Mouse (Mus musculus) T-helper 2 cell (primary cell): ENCODE results near the gene Kdm5a.

Source experiments
- in situ Hi-C: fragments of 300-600 bp; cut with MboI, MseI; formaldehyde crosslinking; loops from one replicate; pipeline ENCODE4 v1.15.1; 2025; ENCODE audit warnings: high pct_unique_total_duplicates

Gene Kdm5a

DNA sequence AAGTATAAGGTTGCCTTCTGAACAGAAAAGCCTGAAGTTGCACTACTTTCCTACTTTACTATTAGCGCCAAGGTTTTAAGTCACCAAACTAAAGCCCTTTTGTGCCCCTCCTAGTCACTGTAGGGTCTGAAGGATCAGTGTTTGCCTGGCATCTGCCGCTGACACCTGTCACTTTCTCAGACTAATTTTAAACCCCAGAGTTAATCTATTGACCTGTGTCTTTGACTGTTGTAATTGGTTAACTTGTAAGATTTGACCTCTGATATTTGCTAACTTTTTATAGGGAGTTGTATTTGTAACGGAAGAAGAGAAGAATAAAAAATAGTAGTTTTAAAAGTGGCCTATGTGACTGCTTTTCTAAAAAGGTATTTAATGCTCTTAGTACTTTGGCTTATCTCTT lies 74.2 kb downstream of the Kdm5a start:
- in situ Hi-C loops: loop anchor here (10.0 kb wide), 1 partner anchor 443 kb away; no protein-coding TSS in a partner anchor

DNA sequence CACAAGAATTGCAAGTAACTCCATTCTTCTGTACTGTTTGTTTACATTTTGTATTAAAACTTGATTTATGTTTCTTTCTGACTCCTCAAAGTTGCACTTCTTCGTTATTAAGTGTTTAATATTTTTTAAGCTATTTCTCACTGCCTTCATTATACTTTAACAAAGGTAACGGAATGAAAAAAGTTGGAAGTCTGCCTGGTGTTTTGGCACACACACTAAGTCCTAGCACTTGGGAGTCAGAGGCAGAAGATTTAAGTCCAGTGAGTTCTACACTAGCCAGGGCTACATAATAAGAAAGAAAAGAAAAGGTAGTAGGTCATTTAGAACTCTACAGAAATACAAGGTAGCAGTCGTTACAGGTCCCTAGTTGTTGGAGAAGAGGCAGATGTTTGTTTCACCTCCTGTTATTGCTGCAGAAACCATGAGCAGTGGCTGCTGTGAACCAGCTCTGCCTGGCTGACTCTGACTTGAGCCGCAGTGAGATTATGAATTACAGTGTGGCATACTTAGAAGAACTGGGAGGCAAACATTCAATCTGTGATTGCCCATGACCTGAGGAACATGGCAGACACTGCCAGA lies 78.3 kb downstream of the Kdm5a start:
- in situ Hi-C loops: no loop called here

DNA sequence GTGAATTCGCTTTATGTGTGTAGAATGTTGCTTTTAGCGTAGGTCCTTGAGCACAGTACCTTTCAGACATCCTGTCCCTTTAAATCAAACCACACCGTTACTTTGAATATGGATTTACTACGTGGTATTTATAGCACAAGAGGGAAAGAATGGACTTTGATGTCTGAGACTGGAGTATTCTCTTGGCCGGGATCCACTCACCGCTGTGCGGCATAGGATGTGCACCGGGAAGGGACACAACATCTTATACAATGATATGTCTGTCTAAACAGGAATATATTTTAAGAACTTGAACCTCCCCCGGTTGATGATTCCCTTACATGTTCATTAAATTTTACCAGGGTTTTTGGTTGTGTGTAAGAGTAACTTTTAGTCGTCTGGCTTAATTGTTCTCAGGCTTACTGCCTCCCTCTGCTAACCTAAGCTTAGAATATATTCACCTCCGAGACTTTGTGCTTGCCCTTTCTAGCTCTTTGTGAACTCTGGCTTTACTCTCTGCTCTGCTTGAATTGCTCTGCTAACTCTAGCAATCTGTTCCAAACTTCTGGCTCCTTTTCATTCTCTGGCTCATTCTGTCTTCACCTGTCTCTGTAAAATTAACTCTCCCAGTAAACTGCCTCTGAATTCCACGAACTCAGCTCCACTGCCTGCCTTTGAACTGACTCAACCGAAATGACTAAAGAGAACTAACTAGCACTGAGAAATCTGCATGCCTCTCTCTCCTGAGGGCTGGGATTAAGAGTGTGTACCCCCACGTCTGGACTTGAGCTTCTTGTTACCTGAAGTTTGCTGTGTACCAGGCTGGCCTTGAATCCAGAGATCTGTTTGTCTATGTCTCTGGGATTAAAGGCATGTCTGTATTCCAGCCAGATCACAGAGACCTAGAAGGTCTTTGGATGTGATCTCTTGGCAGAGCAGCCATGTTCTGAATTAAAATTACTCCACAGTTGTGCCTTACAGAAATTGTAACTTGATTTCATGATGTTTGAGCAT lies 79.7 kb downstream of the Kdm5a start:
- in situ Hi-C loops: no loop called here

DNA sequence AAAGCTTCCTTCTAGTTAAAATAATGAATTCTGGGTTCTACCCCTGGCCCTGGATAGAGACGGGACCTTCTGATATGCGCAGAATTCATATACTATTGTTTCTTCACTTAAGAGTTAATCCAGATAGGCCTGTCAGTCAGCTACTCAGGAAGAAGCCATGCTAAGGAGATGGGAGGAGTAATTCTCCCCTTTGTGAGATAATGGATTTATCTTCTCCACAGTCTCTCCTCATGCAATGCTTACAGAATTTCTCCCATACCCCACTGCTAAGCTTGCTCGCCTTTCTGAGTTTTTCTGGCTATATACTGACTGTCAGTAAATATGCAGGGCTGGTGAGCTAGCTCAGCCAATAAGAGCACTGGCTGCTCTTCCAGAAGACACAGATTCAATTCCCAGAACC lies 86.3 kb downstream of the Kdm5a start:
- in situ Hi-C loops: no loop called here

DNA sequence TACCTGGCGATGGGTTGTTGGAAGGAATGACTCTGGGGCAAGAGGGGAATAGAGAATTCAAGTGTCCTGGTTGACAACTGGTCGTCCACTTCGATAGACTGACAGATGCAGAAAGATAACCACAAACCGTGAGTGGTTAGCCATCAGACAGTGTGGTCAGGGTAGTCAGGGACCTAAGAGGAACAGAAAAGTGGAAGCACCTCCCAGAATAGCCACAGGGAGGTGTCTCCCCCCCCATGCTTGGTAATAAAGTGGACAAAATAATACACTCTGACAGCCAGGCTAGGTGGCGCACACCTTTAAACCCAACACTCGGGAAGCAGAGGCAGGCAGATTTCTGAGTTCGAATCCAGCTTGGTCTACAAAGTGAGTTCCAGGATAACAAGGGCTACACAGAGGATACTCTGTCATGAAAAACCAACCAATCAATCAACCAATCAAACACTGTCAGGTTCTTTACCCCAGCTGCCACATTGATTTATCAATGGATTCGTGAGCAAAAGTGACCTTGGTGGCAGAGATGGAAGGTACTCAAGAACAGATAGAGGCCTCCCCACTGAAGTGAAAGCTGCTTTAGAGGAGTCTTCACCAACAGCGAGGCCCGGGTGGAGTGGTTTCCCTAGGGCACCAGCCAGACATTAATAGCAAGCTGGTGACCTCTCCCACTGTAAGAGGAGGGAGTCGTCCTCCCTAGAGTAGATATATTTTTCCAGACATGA lies 88.6 kb downstream of the Kdm5a start:
- in situ Hi-C loops: no loop called here

DNA sequence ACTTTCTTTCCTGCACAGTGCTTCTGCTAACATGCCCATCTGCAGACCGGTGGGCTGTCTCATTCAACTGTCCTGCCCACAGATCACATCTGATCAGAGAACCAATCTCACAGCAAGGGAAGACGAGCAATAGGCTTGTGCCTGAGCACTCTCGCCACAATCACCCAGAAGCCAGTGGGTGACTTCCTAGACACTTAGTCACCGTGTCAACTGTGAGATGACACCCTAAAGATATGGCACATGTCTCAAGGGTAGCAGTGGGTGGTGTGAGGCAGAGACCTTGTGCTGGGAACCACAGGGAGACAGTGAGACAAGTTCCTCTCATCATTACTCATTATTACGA lies 89.2 kb downstream of the Kdm5a start:
- in situ Hi-C loops: no loop called here

DNA sequence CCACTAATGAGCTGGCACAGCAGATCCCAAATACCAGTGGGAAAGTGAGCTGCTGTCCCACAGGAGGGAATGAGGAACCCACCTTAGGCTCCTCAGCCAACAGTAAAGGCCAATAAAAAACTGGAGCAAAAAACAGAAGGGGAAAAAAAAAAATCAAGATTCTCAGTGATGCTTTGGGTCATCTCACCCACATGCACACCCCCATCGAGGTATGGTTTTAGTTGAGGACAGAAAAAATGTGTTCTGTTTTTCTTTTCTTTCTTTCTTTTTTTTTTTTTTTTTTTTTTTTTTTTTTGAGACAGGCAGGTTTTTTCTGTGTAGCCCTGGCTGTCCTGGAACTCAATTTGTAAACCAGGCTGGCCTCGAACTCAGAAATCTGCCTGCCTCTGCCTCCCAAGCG lies 89.6 kb downstream of the Kdm5a start:
- in situ Hi-C loops: no loop called here

DNA sequence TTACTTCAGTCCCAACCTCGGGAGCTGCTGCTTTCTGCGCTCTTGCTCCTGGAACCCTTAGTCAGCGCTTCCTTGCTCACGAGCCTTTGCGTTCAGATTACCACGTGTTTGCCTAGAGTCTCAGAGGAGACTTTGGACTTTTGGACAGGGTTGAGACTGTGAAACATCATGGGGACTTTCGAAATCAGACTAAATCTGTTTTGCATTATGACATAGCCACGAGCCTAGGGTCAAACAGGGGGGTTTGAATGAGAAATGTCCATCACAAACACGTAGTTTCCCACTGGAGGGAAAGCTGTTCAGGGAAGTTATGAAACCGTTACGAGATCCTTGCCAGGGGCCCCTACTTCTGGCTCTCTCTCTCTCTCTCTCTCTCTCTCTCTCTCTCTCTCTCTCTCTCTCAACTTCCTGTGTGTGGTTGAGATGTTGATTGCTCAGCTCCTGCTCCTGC lies 90.7 kb downstream of the Kdm5a start:
- in situ Hi-C loops: no loop called here

DNA sequence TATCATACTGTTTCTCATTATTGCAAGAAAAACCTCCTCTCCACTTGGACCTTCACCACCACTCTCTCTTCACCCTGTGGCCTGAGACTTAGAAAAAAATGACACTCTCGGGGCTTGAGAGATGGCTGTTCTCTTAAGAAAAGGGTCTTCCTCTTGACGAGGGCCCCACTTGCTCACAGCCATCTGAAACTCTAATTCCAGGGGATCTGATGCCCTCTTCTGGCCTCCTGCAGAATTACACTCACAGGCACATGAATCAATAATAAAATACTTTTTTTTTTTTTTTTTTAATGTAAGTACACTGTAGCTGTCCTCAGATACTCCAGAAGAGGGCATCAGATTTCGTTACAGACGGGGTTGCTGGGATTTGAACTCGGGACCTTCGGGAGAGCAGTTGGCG lies 93.2 kb downstream of the Kdm5a start:
- in situ Hi-C loops: no loop called here

DNA sequence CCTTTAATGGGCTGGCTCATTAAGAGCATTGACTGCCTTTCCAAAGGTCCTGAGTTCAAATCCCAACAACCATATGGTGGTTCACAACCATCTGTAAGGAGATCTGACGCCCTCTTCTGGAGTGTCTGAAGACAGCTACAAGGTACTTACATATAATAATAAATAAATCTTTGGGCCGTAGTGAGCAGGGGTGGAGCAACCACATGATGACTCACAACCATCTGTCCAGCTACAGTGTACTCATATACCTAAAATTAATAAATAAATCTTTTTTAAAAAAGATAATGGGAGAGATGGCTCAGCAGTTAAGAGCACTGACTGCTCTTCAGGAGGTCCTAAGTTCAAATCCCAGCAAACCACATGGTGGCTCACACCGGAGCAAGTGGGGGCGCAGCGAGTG lies 93.8 kb downstream of the Kdm5a start:
- in situ Hi-C loops: no loop called here

DNA sequence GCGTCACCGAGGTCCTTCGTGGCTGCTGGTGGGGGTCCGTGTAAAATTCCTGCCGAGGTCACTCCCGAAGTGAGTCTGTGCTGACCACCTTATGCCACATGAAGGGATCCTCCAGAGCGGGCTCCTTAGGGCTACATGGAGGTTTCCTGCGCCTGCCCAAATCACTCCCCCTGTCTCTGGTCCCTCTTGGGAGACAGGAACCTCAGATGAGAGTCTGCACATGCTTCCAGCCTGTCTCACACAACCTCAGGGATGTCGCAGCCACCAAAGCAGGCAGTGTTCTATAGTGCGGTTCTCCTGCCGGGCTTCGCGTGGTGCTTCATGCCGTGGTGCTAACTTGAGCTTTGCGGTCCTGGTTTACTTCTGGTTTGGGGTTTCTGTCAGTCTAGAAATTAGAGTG lies 97.3 kb downstream of the Kdm5a start:
- in situ Hi-C loops: no loop called here

DNA sequence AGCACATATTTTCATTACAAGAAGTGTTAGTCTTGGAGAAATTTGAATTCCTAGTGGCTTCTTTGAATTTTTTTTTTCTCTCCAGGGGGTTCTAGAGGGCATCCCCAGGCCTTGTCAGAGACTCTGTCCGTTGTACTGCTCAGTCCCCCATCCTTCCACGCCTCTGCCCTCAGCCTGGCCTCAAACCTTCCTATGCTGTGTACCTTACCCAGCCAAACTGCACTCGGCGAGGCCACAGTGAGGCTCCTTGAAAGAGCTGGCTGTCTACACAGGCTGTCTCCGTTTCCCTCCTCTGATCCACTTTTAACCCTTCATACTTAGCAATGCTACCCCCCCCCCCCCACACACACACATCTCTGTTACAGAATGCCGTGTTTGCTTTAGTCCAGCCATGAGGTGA lies 98.3 kb downstream of the Kdm5a start:
- in situ Hi-C loops: no loop called here

DNA sequence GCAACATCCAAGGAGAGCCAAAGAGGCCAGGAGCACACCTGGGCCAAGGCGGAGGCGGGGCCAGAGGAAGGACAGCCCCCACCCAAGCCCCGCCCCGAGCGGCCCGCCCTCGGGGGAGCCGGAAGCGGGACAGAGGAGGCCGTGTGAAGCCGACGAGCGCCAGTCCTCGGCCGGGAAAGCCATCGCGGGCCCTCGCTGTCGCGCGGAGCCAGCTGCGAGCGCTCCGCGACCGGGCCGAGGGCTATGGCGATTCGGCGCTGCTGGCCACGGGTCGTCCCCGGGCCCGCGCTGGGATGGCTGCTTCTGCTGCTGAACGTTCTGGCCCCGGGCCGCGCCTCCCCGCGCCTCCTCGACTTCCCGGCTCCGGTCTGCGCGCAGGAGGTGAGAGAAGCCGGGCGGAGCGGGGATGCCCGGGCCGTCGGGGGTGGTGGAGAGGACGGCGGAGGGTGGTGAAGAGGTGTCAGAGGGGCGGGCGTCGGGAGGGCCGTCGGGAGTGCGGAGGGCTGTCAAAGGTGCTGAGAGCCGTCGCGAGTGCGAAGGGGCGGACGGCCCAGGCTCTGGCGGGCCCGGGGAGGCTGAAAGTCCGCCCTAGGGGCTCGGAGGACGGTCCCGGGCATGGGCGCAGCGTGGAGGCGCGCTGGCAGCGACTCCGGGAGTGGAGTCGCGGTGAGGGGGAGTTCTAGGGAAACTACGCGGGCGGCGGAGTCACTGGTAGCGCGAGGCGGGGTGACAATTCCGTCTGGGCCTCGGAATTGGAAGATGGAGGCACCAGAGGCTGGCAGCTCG lies 99.4 kb downstream of the Kdm5a start, which contains the start of gene Il17ra:
Gene Il17ra (plus strand): TSS at position 162 of the 786 bp plus-strand sequence.
- in situ Hi-C loops: no loop called here

DNA sequence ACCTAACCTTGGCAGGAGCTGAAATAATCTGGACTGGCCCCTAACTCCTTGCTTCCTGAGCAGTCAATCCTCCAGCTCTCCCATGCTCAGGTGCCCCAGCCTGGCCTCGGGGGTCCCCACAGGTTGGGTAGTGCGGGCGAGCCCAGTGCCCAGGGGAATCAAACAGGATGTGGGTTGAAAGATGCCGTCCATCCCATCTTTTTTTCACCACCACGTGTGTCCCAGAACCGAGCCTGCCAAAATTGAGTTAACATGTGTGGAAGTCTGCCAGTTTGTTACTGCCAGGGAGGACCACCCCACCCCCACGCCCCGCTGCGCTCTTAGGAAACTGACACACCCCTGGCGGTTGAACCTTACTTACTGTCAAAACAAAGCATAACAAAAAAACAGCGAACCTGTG lies 100.0 kb downstream of the Kdm5a start:
- in situ Hi-C loops: no loop called here

DNA sequence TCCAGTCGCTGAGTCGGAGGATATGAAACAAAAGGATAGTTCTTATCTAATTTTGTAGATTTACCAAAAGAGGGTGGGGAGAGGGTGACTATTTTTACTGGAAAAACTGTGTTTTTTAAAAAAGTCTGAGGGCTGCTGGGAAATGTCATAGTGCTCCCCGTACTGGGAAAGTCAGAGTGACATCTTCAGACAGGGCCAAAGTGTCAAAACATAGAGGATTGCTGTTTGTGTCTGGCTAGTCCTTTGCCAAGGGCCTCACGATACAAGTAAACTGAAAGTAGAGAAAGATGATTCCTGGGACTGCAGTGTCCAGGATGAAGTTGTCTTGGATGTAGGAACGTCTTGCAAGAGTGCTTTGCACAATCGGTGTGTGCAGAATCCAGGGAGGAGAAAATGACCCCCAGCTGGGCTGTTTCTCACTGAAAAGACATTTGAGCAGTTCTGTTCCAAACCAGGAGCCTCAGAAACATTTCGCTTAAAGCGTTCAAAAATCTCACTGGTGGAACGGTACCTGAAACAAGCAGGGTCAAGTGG lies 100.5 kb downstream of the Kdm5a start:
- in situ Hi-C loops: no loop called here

DNA sequence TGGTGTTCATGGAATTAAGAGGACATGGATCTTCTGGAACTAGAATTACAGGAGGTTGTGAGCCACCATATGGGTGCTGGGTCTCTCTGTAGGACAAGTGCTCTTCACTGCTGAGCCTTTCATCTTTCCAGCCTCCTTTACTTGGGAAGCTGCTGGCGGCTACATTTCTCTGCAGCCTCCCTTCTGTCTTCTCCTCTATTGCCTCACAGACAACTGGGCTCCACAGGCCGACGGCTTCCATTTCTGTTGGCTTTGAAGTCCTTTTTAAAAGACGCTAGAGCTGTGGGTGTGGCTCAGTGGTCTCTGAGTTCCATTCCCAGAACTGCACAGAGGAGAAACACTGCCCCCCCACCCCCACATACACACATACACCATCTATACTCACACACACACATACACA lies 101.5 kb downstream of the Kdm5a start:
- in situ Hi-C loops: no loop called here

DNA sequence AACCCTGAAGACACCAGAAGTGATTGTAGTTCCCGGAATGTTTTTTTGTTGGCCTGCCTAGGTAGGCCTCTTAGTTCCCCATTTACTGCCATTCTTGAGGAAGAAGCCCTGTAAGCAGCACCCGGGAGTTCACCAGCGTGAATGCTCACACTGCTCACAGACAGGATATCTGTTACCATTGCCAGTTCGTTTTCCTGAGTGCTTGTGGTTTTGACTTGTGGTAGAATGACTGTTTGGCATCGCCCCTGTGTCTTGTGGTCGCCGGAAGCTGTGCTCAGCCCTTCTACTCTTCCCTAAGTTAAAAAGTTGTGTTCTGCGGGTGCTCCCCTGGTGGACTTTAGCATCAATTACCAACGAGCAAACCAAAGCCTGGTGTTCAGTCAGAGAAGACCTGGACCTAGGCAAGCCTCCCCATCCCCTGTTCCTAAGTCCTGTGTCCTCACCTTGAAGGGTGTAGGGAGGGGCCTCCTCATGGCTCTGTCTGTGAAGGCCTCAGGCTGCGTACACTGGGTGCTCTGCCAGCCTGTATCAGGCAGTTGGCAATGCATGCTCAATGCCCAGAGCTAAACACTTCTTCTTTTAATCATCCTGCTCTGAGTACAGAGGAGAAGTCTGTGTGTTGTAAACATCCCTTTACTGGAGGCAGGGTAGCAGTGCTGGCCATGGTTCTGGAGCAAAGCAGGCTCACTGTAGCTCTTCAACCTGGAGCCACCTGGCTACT lies 102.8 kb downstream of the Kdm5a start:
- in situ Hi-C loops: no loop called here

DNA sequence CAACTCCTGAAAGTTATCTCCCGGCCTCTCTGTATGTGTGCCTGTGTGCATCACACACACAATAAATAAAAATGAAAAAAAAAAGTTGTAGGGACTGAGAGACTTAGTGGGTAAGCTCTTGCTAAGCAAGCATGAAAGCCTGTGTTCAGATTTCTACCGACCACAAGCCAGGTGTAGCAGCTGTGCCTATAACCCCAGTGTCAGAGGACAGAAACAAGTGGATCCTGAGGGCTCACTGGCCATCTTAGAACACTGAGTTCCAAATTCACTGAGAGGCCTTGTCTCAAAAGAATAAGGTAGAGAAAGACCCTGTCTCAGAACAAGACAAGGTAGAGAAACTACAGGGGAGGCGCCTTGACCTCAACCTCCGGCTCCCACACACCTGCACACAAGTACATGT lies 104.3 kb downstream of the Kdm5a start:
- in situ Hi-C loops: no loop called here

DNA sequence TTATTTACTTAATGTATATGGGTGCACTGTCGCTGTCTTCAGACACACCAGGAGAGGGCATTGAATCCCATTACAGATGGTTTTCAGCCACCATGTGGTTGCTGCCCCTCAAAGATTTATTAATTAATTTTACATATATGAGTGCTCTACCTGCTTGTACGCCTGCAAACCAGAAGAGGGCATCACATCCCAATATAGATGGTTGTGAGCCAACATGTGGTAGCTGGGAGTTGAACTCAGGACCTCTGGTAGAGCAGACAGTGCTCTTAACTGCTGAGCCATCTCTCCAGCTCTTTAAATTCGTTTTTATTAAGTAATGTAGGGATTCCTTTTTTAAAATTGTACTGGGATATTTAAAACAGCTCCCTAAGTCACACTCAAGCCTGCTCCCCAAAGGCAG lies 105.3 kb downstream of the Kdm5a start:
- in situ Hi-C loops: no loop called here

DNA sequence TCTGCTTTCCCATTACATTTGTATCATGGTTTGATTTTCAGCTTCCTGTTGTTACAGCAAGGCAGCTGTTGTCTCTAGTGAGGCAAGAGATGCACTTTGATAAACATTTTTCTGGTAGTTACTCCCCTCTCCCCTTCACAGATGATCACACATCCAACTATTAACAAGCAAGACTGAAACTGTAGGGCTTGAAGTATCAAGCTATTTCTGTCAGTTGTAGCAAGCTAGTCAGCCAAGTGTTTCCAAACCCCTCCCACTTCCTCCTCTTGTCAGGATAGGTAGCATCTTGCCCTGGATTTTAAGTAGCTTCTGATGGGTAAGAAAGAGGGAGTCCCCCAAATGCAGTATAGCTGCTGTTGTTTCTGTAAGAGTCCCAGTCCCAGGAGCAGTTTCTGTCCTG lies 105.8 kb downstream of the Kdm5a start:
- in situ Hi-C loops: no loop called here

DNA sequence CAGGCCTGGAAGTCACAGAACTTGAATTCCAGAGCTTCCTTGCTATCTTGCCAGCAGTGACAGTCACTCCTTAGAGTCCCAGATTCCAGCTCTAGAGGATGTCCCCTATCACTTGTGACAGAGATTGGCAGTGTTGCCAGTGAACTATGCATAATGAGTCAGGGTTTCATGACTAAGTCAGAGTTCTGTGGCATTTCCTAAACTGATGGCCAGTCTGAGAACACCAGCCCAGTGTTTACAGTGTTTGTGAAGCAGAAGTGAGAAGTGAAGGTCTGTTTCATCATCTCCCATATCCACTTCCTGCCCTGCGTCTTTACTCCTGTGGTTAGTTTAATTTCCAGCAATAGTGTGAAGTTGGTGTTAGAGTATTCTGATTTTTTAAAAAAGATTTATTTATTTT lies 106.7 kb downstream of the Kdm5a start:
- in situ Hi-C loops: no loop called here
